Mouse (Mus musculus): ENCODE results near the gene Slc6a6. TPM values are rescaled to one million over a fixed set of nuclear protein-coding genes. Genes with fewer than 3 reads are reported as not detected.
A peak's percentile ranks its signal among the peaks of the same experiment; 100 is the strongest.

The Slc6a6 gene
- total and polyA plus RNA-seq, 3 experiments, result 54.6 to 90.0 TPM; not detected in 1

DNA sequence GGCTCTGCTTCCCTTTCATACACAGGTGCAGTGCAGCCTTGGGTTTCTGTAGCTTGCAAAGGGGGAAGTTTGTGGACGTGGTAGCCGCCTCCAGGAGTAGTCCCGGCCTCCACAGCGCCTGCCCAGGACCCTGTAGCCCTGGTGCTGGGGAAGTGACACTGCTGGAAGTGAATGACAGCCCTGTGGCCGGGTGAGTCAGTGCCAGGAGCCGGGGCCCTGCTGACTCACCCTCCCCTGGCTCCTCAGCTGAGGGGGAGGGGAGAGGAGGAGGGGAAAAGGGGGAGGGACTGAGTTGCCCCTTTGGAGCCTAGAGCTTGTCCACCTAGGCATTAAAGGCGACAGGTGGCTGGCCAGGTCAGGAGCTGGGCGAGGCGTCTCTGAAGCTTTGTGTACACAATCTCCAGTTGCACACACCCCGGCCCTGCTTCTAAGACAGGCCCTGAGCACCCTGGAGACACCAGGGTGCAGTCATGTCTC lies 29.0 kb downstream of the Slc6a6 start:
- no peak for TF ChIP-seq TBP (IDR thresholded peaks at IDR 0.05; ENCODE audit: low read depth, low read length)
- 0 out of 2 replicates have a peak, but pooled peaks have one; percentile 15 for TF ChIP-seq SIN3A (IDR thresholded peaks at IDR 0.05; ENCODE audit: low read length)
- 0 out of 2 replicates have a peak, but pooled peaks have one; percentile 32 for TF ChIP-seq MXI1 (IDR thresholded peaks at IDR 0.05; ENCODE audit: low read depth, low read length)
- TF ChIP-seq CHD2 (IDR thresholded peaks at IDR 0.05; ENCODE audit: low read length), result peak; percentile 52; the same call in 1 of the 2 replicates
- TF ChIP-seq ETS1 (IDR thresholded peaks at IDR 0.05; ENCODE audit: low read depth, low read length), result peak; percentile 85
- TF ChIP-seq KAT2A (conservative IDR thresholded peaks at IDR 0.05; ENCODE audit: low read depth, low read length), result no peak
- TF ChIP-seq EP300 (IDR thresholded peaks at IDR 0.05; ENCODE audit: low read depth in 1 of 2, low read length in 2 of 2), result peak; percentile 30 to 55; a peak in 3 of 4 replicates
- TF ChIP-seq NRF1 (IDR thresholded peaks at IDR 0.05; ENCODE audit: insufficient read depth, low read depth, low read length, poor library complexity, severe bottlenecking), result peak; percentile 72
- TF ChIP-seq MAZ (IDR thresholded peaks at IDR 0.05; ENCODE audit: low read depth, low read length), result 0 out of 2 replicates have a peak, but pooled peaks have one; percentile 54
- Histone ChIP-seq H3K27ac (ENCODE audit: control insufficient read depth, low read depth, low read length) (peak overlapping the region; percentile 47), H3K4me3 (ENCODE audit: control insufficient read depth in 1 of 2, insufficient read depth in 1 of 2, low read depth in 2 of 2, low read length in 2 of 2) (no peak overlapping the region), H3K9ac (ENCODE audit: control insufficient read depth, low read depth, low read length, poor library complexity, severe bottlenecking) (no peak overlapping the region), H3K36me3 (ENCODE audit: control insufficient read depth in 1 of 2, insufficient read depth in 2 of 2, low read length in 2 of 2) (peaks cover 6 to 12% of the 10 kb centered on the region in 2 experiments), H3K4me1 (ENCODE audit: control insufficient read depth in 1 of 2, insufficient read depth in 2 of 2, low read length in 2 of 2) (peaks cover 6 to 21% of the 10 kb centered on the region in 2 experiments), H3K27me3 (ENCODE audit: control insufficient read depth in 1 of 2, insufficient read depth in 2 of 2, low read length in 2 of 2) (no peaks in the 10 kb centered on the region), H3K79me2 (ENCODE audit: control insufficient read depth, insufficient read depth, low read length, poor library complexity) (0 out of 2 replicates have a peak, but pooled peaks cover 3% of the 10 kb centered on the region), H3K9me3 (replicated peaks; ENCODE audit: insufficient read depth, low read length) (no peaks in the 10 kb centered on the region)
- peak; percentile 85 for DNase-seq (ENCODE audit: low read depth, low spot score)

DNA sequence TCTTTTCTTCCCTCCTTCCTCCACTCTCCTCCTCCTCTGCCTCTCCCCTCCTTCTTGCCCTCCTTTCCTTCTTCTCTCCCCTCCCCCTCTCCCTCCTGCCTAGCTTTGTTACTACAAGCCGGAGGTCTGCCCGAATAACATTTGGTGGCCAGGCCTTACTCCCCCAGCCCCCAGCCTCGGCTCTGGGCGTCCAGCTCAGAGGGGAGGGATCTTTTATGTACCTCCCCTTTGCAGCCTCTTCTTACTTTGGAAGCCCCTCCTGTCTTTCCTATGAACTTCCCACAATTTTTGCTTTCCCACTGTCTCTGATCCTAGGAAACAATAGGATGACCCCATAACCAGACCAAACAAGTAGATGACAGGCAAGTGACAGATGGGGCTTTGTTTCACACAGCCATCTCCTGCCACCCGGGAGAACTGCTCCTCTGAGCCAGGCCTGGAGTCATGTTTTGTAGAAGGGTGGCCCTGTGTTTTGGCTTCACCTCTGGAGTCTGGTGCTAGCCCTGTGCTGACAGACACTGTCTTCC lies 29.6 kb downstream of the Slc6a6 start:
- Histone ChIP-seq H3K36me3 (ENCODE audit: control insufficient read depth in 1 of 2, insufficient read depth in 2 of 2, low read length in 2 of 2) (peaks cover 3 to 12% of the 10 kb centered on the region in 2 experiments), H3K9me3 (replicated peaks; ENCODE audit: insufficient read depth, low read length) (no peaks in the 10 kb centered on the region), H3K27me3 (ENCODE audit: control insufficient read depth in 1 of 2, insufficient read depth in 2 of 2, low read length in 2 of 2) (no peaks in the 10 kb centered on the region), H3K4me3 (ENCODE audit: control insufficient read depth in 1 of 2, insufficient read depth in 1 of 2, low read depth in 2 of 2, low read length in 2 of 2) (no peak overlapping the region), H3K4me1 (ENCODE audit: control insufficient read depth in 1 of 2, insufficient read depth in 2 of 2, low read length in 2 of 2) (peaks cover 6 to 21% of the 10 kb centered on the region in 2 experiments), H3K79me2 (ENCODE audit: control insufficient read depth, insufficient read depth, low read length, poor library complexity) (0 out of 2 replicates have a peak, but pooled peaks cover 3% of the 10 kb centered on the region), H3K9ac (ENCODE audit: control insufficient read depth, low read depth, low read length, poor library complexity, severe bottlenecking) (no peak overlapping the region), H3K27ac (ENCODE audit: control insufficient read depth, low read depth, low read length) (peak overlapping the region; percentile 47)
- TF ChIP-seq ZMIZ1 (IDR thresholded peaks at IDR 0.05; ENCODE audit: low read depth, low read length) (no peak), MYB (IDR thresholded peaks at IDR 0.05; ENCODE audit: low read depth, low read length) (no peak), TCF12 (IDR thresholded peaks at IDR 0.05; ENCODE audit: low read depth, low read length) (no peak), MXI1 (IDR thresholded peaks at IDR 0.05; ENCODE audit: low read depth, low read length) (no peak), ZKSCAN1 (IDR thresholded peaks at IDR 0.05; ENCODE audit: low read depth, low read length) (no peak), SMC3 (IDR thresholded peaks at IDR 0.05; ENCODE audit: low read depth, low read length) (no peak), CTCF (IDR thresholded peaks at IDR 0.05 in 2 of 3, conservative IDR thresholded peaks at IDR 0.05 in 1 of 3; ENCODE audit: control insufficient read depth in 1 of 3, insufficient read depth in 1 of 3, low read depth in 2 of 3, low read length in 3 of 3, poor library complexity in 1 of 3, severe bottlenecking in 1 of 3) (no peak), CHD1 (IDR thresholded peaks at IDR 0.05; ENCODE audit: low read depth, low read length) (no peak), POLR2A (IDR thresholded peaks at IDR 0.05; ENCODE audit: control insufficient read depth in 1 of 2, insufficient read depth in 1 of 2, low read depth in 1 of 2, low read length in 2 of 2, poor library complexity in 1 of 2) (no peak), MAX (IDR thresholded peaks at IDR 0.05; ENCODE audit: low read length) (no peak), ETS1 (IDR thresholded peaks at IDR 0.05; ENCODE audit: low read depth, low read length) (no peak)
- no peak for DNase-seq (ENCODE audit: low read depth, low spot score)
